Mouse (Mus musculus) ES-Bruce4 (cell line): ENCODE measurements around the gene Raf1.

Experiments used
- CTCF ChIP-seq: IDR thresholded peaks from one replicate; pipeline ENCODE4 v1.8.1; 2011; ENCODE audit warnings: low read depth, low read length
- POLR2A ChIP-seq: IDR thresholded peaks from one replicate; pipeline ENCODE4 v1.8.1; 2011; ENCODE audit warnings: low read length; ENCODE audit not compliant: insufficient read depth

DNA sequence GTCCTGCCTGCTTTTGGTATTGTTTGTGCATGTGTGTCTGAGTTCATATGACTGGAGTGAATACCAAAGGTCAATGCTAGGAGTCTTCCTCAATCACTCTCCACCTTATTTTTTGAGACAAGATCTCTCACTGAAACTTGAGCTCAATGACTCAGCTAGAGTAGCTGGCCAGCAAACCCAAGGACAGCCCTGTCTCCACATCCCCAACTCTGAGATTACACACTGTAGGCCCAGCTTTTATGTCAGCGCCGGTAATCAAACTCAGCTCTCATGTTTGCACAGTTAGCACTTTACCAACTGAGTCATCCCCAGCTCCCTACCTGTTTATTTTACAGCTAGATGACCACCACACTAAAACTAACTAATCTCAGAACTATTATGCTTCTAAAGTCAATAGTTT lies 42.4 kb downstream of the Raf1 start:
- TF ChIP-seq CTCF (no peak), POLR2A (no peak)
